Mouse (Mus musculus) liver, embryonic 18 days (tissue): ENCODE results near the gene Mup21. TPM values are rescaled to one million over a fixed set of nuclear protein-coding genes. Genes with fewer than 3 reads are reported as not detected.

Source experiments
- polyA plus RNA-seq: library from polyadenylated mRNA; depleted of rRNA; stranded (reverse); fragments of >200 nt; gene quantifications from 2 replicates; pipeline ENCODE4 v1.2.3, GENCODE M21; 2012; rRNA removed

The Mup21 gene
- 0.06 TPM in 1 of 2 replicates, not detected in the other for polyA plus RNA-seq

GRCm38 (mm10) chr4:62150811-62151210 is at the start of gene Mup21:
TSS of gene Mup21 (minus strand) at chr4:62150863.

Other genes with a start within 250 kb of the Mup21 start
- 0.24 and 0.58 TPM in 2 replicates for gene Mup20, start 96.7 kb downstream of the Mup21 start, polyA plus RNA-seq
- 0.03 and 0.04 TPM in 2 replicates for gene Mup3, start 63.5 kb downstream of the Mup21 start, polyA plus RNA-seq
- gene Zfp37, start 80.2 kb upstream of the Mup21 start, polyA plus RNA-seq, result 0.35 and 0.43 TPM in 2 replicates
- 10.7 and 13.0 TPM in 2 replicates for gene Slc31a2, start 111.7 kb upstream of the Mup21 start, polyA plus RNA-seq
- 12.3 and 14.7 TPM in 2 replicates for gene Fkbp15, start 209.7 kb upstream of the Mup21 start, polyA plus RNA-seq
- 47.5 and 50.3 TPM in 2 replicates for gene Slc31a1, start 209.9 kb upstream of the Mup21 start, polyA plus RNA-seq